Mouse (Mus musculus): ENCODE measurements around the gene Spred2. TPM values are rescaled to one million over a fixed set of nuclear protein-coding genes. Genes with fewer than 3 reads are reported as not detected.
A peak's percentile ranks its signal among the peaks of the same experiment; 100 is the strongest.

Spred2 gene
- polyA plus RNA-seq, 1 experiment from 2014 or later = 7.4 TPM

DNA sequence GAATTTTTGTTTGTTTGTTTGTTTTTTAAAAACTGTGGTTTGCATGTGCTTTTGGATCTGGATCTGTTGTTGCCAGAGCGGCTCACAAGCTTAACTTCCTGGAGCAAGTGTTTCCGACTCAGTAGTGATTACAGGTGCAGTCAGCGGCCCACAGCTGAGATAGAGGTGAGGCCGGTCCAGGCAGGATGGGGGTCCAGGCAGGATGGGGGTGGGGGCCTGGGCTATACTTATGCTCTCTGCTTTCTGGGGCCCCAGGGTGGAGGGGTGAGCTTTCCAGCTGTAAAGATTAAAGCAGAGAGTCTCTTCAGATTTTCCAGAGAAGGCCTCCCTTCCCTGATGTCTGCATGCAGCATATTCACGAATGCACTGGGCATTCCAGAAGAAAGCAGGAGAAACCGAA lies 64.5 kb downstream of the Spred2 start:
- no peaks in the 10 kb centered on the region for H3K36me3 ChIP-seq
- H3K4me2 ChIP-seq = no peak overlapping the region
- no peaks in the 10 kb centered on the region for H3K27me3 ChIP-seq (replicated peaks)
- H3K4me1 ChIP-seq = peaks cover 60% of the 10 kb centered on the region
- H3K9ac ChIP-seq = no peak overlapping the region
- no peak overlapping the region for H3K4me3 ChIP-seq (replicated peaks)
- ATAC-seq (ENCODE audit: insufficient read depth, low FRiP score, low read depth) = no peak; the same call in 1 of the 2 replicates
- no peaks in the 10 kb centered on the region for H3K9me3 ChIP-seq
- 61% methylated on average over 6 of the region's 6 CpGs for WGBS
- H3K27ac ChIP-seq = 0 out of 2 replicates have a peak overlapping the region, but pooled peaks have one; percentile 33

GRCm38 (mm10) chr11:19989141-19989910 lies 65.2 kb downstream of the Spred2 start:
- WGBS = 78% methylated on average over 13 of the region's 13 CpGs
- Histone ChIP-seq H3K4me1 (peaks cover 60% of the 10 kb centered on the region), H3K27ac (no peak overlapping the region), H3K36me3 (no peaks in the 10 kb centered on the region), H3K27me3 (replicated peaks) (no peaks in the 10 kb centered on the region), H3K9me3 (no peaks in the 10 kb centered on the region), H3K9ac (no peak overlapping the region), H3K4me3 (replicated peaks) (no peak overlapping the region), H3K4me2 (no peak overlapping the region)
- no peak for ATAC-seq (ENCODE audit: insufficient read depth, low FRiP score, low read depth)

DNA sequence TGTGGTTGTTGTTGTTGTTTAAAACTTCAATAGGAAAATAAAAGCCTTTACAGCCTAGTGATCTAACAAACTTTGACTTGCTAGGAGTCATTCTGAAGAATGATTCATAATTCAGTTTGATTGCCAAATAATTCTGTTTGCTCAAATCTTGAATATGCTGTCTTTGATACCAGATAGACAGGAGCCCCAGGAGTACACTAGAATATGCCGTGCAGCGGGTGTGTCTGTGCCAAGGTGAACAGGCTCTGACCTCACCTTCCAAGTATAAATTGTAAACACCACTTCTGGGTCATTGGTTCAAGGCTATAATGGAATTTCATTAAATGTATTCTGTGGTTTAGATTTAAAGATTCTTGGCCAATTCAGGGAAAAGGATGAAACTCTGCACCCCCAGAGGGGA lies 66.6 kb downstream of the Spred2 start:
- Histone ChIP-seq H3K27ac (peak overlapping the region; percentile 80), H3K9me3 (no peaks in the 10 kb centered on the region), H3K27me3 (replicated peaks) (no peaks in the 10 kb centered on the region), H3K4me1 (peaks cover 58% of the 10 kb centered on the region), H3K9ac (no peak overlapping the region), H3K4me3 (replicated peaks) (no peak overlapping the region), H3K4me2 (no peak overlapping the region), H3K36me3 (no peaks in the 10 kb centered on the region)
- no peak for ATAC-seq (ENCODE audit: insufficient read depth, low FRiP score, low read depth)
- 29% methylated on average over 2 of the region's 2 CpGs for WGBS

DNA sequence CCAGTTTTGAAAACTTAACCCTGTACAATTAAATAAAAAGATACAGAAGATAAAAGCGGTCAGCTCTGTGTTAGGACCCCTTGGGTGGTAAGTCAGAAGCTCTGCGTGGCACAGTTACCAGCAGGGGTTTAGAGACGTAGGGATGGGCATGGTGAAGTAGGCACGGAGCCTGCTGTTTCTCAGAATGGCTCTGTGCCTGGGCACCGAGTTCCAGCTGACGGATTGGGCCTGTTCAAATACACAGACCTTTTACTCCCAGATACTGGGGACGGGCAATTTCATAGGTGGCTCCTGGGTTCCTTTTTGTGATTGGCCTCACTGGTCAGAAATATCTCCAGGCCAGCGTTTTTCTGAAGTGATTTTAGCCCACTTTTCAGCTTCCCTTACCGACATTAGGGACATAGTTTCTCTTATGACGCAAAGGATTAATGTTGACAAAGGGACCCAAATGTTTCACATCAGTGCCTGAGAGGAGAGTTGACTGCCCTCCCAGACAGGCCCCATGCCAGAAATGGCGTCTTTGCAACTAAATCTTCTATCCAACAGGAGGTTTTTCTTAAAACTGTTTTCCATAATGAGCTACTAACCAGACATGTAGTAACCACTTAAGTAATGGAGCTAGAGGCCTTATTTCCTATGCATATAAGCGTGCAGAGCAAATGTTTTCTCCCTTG lies 67.3 kb downstream of the Spred2 start:
- WGBS = 33% methylated on average over 12 of the region's 12 CpGs
- Histone ChIP-seq H3K4me1 (peaks cover 52% of the 10 kb centered on the region), H3K4me3 (replicated peaks) (no peak overlapping the region), H3K4me2 (no peak overlapping the region; the same call in 1 of the 2 replicates), H3K36me3 (no peaks in the 10 kb centered on the region), H3K9me3 (no peaks in the 10 kb centered on the region), H3K9ac (no peak overlapping the region), H3K27ac (peak overlapping the region; percentile 80), H3K27me3 (replicated peaks) (no peaks in the 10 kb centered on the region)
- no peak for ATAC-seq (ENCODE audit: insufficient read depth, low FRiP score, low read depth)

GRCm38 (mm10) chr11:19992341-19993281 lies 68.4 kb downstream of the Spred2 start:
- no peak overlapping the region for H3K4me3 ChIP-seq (replicated peaks)
- H3K9ac ChIP-seq = no peak overlapping the region
- H3K4me1 ChIP-seq = peaks cover 40% of the 10 kb centered on the region
- H3K4me2 ChIP-seq = no peak overlapping the region
- peak; percentile 24; the same call in 1 of the 2 replicates for ATAC-seq (ENCODE audit: insufficient read depth, low FRiP score, low read depth)
- H3K36me3 ChIP-seq = no peaks in the 10 kb centered on the region
- no peaks in the 10 kb centered on the region for H3K9me3 ChIP-seq
- whole genome bisulfite sequencing = 47% methylated on average over 15 of the region's 15 CpGs
- H3K27ac ChIP-seq = peak overlapping the region; percentile 80
- H3K27me3 ChIP-seq (replicated peaks) = no peaks in the 10 kb centered on the region

DNA sequence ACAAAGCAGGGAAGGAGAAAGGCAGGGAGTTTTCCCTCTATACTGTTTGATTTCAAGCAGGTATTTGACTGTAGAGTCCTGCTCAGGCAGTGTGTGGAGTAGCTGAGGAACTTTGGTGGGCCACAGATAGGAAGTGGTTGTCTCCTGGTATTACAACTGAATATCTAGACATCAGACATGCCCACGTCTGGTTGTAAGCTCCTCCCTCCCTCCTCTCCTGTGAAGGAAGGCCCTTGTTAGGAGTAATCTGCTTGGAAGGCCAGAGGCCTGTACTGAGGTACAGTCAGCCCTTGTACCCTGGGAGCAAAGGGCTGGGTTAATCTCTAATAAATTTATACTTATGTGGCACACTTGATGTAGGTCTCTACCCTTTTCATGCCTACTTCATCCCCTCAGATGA lies 69.6 kb downstream of the Spred2 start:
- no peak overlapping the region for H3K27ac ChIP-seq

GRCm38 (mm10) chr11:19994262-19994790 lies 70.2 kb downstream of the Spred2 start:
- no peak for ATAC-seq (ENCODE audit: insufficient read depth, low FRiP score, low read depth)
- Histone ChIP-seq H3K4me1 (peaks cover 32% of the 10 kb centered on the region), H3K36me3 (no peaks in the 10 kb centered on the region; the same call in none of the 2 replicates), H3K4me2 (no peak overlapping the region), H3K4me3 (replicated peaks) (no peak overlapping the region), H3K9ac (no peak overlapping the region), H3K27ac (no peak overlapping the region), H3K9me3 (no peaks in the 10 kb centered on the region), H3K27me3 (replicated peaks) (no peaks in the 10 kb centered on the region)
- 88% methylated on average over 7 of the region's 7 CpGs for WGBS

More for the DNA sequence above, 69.6 kb downstream of the Spred2 start:
- Histone ChIP-seq H3K36me3 (no peaks in the 10 kb centered on the region; the same call in 1 of the 2 replicates), H3K4me2 (no peak overlapping the region), H3K9me3 (no peaks in the 10 kb centered on the region), H3K4me3 (replicated peaks) (no peak overlapping the region), H3K9ac (no peak overlapping the region), H3K4me1 (peaks cover 38% of the 10 kb centered on the region), H3K27me3 (replicated peaks) (no peaks in the 10 kb centered on the region)
- ATAC-seq (ENCODE audit: insufficient read depth, low FRiP score, low read depth) = no peak
- WGBS = 32% methylated on average over 1 of the region's 1 CpGs

DNA sequence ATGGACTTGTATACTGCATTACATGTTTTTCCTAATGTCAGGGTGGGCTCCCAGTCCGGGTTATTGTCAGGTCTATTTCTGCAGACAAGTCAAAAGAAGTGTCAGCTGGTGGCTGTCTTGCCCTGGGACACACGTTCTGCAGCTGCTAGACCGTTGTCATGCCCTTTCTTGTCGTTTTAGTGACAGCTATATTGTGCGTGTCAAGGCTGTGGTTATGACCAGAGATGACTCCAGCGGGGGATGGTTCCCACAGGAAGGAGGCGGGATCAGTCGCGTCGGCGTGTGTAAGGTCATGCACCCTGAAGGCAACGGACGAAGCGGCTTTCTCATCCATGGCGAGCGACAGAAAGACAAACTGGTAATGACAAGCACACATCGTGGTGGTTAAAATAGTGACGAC lies 73.8 kb downstream of the Spred2 start:
- peaks cover 7% of the 10 kb centered on the region for H3K36me3 ChIP-seq
- H3K9ac ChIP-seq = no peak overlapping the region
- no peak overlapping the region for H3K27ac ChIP-seq
- ATAC-seq (ENCODE audit: insufficient read depth, low FRiP score, low read depth) = no peak
- no peak overlapping the region for H3K4me3 ChIP-seq (replicated peaks)
- no peaks in the 10 kb centered on the region for H3K9me3 ChIP-seq
- no peaks in the 10 kb centered on the region for H3K27me3 ChIP-seq (replicated peaks)
- H3K4me2 ChIP-seq = no peak overlapping the region
- H3K4me1 ChIP-seq = peaks cover 7% of the 10 kb centered on the region; the same call in 1 of the 2 replicates
- 54% methylated on average over 18 of the region's 18 CpGs for WGBS

GRCm38 (mm10) chr11:20002883-20003282 lies 78.7 kb downstream of the Spred2 start:
- 0 out of 2 replicates have a peak, but pooled peaks cover 1% of the 10 kb centered on the region for H3K4me1 ChIP-seq
- H3K27me3 ChIP-seq (replicated peaks) = no peaks in the 10 kb centered on the region
- H3K9ac ChIP-seq = no peak overlapping the region
- 68% methylated on average over 4 of the region's 4 CpGs for WGBS
- peaks cover 13% of the 10 kb centered on the region for H3K36me3 ChIP-seq
- H3K27ac ChIP-seq = no peak overlapping the region
- no peaks in the 10 kb centered on the region for H3K9me3 ChIP-seq
- no peak for ATAC-seq (ENCODE audit: insufficient read depth, low FRiP score, low read depth)
- no peak overlapping the region for H3K4me3 ChIP-seq (replicated peaks)
- H3K4me2 ChIP-seq = no peak overlapping the region

GRCm38 (mm10) chr11:20007701-20008100 lies 83.5 kb downstream of the Spred2 start:
- Histone ChIP-seq H3K4me3 (replicated peaks) (no peak overlapping the region), H3K4me1 (peaks cover 3% of the 10 kb centered on the region; the same call in 1 of the 2 replicates), H3K9ac (no peak overlapping the region), H3K27me3 (replicated peaks) (no peaks in the 10 kb centered on the region), H3K27ac (no peak overlapping the region), H3K36me3 (peaks cover 23% of the 10 kb centered on the region), H3K9me3 (no peaks in the 10 kb centered on the region), H3K4me2 (no peak overlapping the region)
- no peak for ATAC-seq (ENCODE audit: insufficient read depth, low FRiP score, low read depth)
- WGBS = 67% methylated on average over 6 of the region's 6 CpGs

- ATAC-seq (ENCODE audit: insufficient read depth, low FRiP score, low read depth) = peak; percentile 27; the same call in 1 of the 2 replicates
- Histone ChIP-seq H3K9ac (no peak overlapping the region), H3K27me3 (replicated peaks) (no peaks in the 10 kb centered on the region), H3K4me3 (replicated peaks) (no peak overlapping the region), H3K36me3 (peaks cover 27% of the 10 kb centered on the region), H3K9me3 (no peaks in the 10 kb centered on the region), H3K4me1 (peaks cover 3% of the 10 kb centered on the region; the same call in 1 of the 2 replicates), H3K4me2 (no peak overlapping the region), H3K27ac (no peak overlapping the region)
- WGBS = 32% methylated on average over 16 of the region's 16 CpGs
Observed at GRCm38 (mm10) chr11:20011210-20011978, 87.2 kb downstream of the Spred2 start.
